Mouse (Mus musculus) gastrocnemius, adult 2 months (tissue): ENCODE data around the gene Ascc2. TPM values are rescaled to one million over a fixed set of nuclear protein-coding genes. Genes with fewer than 3 reads are reported as not detected.

Experiments
- DNase-seq: peaks from one replicate; pipeline ENCODE4 v3.0.0; 2022
- H3K27ac ChIP-seq: fragments of 200-600 bp; 2 replicates; pipeline ENCODE4 v1.8.1; 2022; ENCODE audit warnings: mild to moderate bottlenecking
- H3K4me3 ChIP-seq: fragments of 200-600 bp; 2 replicates; pipeline ENCODE4 v1.8.1; 2022; ENCODE audit warnings: mild to moderate bottlenecking, moderate library complexity
- CTCF ChIP-seq: fragments of 200-600 bp; IDR thresholded peaks from 2 replicates; pipeline ENCODE4 v1.8.1; 2022; ENCODE audit warnings: antibody characterized with exemption, mild to moderate bottlenecking, moderate library complexity
- intact Hi-C: fragments of 180-260 bp; cut with DNase I; formaldehyde crosslinking; loops from one replicate; pipeline ENCODE4 v1.15.1; 2025
- long read RNA-seq, 2 experiments: library from polyadenylated mRNA; stranded (forward); transcript quantifications; one replicate each; pipeline ENCODE4 v2.0.0; 2021
- total RNA-seq, 2 experiments: library from RNA; stranded (reverse); gene quantifications; 2 replicates each; pipeline ENCODE4 v1.2.3; 2021

Ascc2 gene
- total RNA-seq, result 10 to 100 TPM; 14.4 to 16.7 TPM
- long read RNA-seq, experiment 1, transcript Ascc2-201 (20 exons, 2,650 nt), result major isoform, 24 of 38 reads
- long read RNA-seq, experiment 1, partial matches to known transcripts, result 7 of 38 reads
- long read RNA-seq, experiment 1, other reads (novel, unspliced or antisense), result 7 of 38 reads
- long read RNA-seq, experiment 2, transcript Ascc2-201 (20 exons, 2,650 nt), result major isoform, 23 of 41 reads
- long read RNA-seq, experiment 2, partial matches to known transcripts, result 15 of 41 reads
- long read RNA-seq, experiment 2, other reads (novel, unspliced or antisense), result 3 of 41 reads

DNA sequence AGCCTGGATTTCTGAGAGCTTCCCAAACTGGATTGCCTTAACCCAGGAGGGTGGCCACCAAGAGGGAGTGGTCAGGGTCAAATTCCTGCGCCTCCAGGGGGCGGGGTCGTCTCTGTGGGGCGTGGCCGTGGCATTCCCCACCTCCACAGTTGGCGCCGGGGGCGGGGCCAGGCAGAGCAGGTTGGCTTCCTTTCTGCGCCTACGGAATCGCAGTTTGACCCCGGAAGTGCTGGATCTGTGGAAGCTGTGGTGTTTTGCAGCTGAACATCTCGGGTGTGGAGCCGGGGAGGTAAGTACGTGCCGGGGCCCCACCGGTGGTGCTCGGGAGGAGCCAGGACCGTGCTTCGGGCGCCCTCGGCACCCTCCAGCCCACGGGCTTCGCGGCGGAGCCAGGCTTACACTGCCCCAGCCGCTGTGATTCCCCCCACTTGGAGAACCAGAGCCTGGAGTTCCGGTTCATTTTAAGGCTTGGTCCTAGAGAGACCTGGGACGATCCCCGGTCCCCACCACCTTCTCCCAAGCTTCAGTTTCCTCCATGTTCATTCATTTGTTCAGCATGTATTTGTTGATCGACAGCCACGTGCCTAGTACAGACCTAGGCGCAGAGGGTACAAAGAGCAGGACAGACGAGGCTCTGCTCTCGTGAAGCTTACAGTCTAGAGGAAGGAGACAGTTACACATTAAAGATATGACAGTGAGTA is at the start of gene Ascc2:
Ascc2 (plus strand) TSS at position 214 of the 701 bp plus-strand sequence.
- TF ChIP-seq CTCF, result peak; percentile 27; the same call in 1 of the 2 replicates
- peak within 1 kb of the TSS; percentile 91 for H3K27ac ChIP-seq
- peak; percentile 98 for DNase-seq
- intact Hi-C loops, result loop anchor here (2.0 kb wide), 1 partner anchor 43 kb away; the partner anchor contains the start of gene Mtmr3
- peak within 1 kb of the TSS; percentile 80 for H3K4me3 ChIP-seq

DNA sequence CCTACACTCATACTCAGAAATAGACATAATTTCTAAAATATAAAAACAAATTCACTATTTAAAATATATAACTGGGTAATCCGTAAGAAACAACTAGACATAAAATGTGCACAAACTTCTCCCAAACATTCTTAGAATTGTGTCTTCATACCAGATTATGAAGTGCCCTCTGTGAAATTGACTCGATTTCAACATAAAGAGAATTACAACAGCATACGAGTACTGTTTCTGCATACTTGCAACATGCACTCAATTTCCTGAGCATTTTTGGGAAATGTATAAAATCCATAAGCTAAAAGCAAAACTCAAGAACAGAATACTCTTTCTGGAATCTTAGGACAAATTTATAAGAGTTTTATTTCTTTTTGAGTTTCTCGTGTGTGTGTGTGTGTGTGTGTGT is 45.7 kb upstream of the Ascc2 start:
- no peak for DNase-seq
- no peak for TF ChIP-seq CTCF
- intact Hi-C loops, result loop anchor here (5.0 kb wide), 2 partner anchors 55 to 90 kb away; no protein-coding TSS in a partner anchor
- peak overlapping the region; percentile 63; the same call in 1 of the 2 replicates for H3K27ac ChIP-seq
- H3K4me3 ChIP-seq, result no peak overlapping the region

- Histone ChIP-seq H3K4me3 (peak overlapping the region; percentile 92), H3K27ac (peak overlapping the region; percentile 98)
- intact Hi-C loops, result loop anchor here (5.0 kb wide), 2 partner anchors 56 to 91 kb away; no protein-coding TSS in a partner anchor
- TF ChIP-seq CTCF, result no peak
- DNase-seq, result no peak
Observed at GRCm38 (mm10) chr11:4593491-4593848, 44.1 kb upstream of the Ascc2 start.

DNA sequence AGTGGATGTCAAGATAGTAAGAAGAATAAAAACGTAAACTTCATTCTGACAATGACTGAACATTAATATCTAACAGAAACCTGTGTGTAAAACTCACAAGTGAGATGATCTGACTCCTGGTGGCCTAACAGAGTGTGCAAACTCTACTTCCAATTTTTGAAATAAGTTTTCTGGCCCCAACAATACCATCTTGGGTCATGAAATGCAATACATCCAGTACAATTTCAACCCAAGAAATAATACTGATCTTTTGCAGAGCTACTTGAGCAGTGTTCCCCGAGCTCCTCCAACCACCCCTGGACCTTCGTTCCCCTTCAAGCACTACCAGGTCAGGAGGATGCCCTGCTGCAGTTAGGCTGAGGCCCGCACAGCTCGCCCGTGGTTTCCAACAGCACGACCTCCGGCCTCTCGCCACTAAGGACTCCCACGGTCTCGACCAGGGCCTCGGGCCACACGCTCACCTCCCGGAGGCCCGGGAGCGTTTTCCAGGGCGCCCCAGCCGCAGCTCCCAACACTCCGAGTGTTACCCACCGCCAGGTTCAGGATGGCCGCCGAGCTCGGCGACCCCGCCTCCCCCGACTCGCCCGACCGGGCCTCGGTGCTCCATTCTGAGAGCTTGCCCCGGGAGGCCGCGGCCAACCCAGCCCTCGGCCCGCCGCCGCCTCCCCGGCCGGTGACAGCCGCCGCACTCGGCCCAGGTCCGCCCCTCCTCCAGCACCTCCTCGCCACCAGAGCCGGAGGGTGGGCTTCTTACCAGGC is 43.5 kb upstream of the Ascc2 start:
- intact Hi-C loops, result loop anchor here (2.0 to 5.0 kb wide), 3 partner anchors 43 to 92 kb away; partner anchors contain the start of gene Ascc2
- Histone ChIP-seq H3K27ac (peak overlapping the region; percentile 98), H3K4me3 (peak overlapping the region; percentile 92)
- no peak for DNase-seq
- TF ChIP-seq CTCF, result peak; percentile 31

DNA sequence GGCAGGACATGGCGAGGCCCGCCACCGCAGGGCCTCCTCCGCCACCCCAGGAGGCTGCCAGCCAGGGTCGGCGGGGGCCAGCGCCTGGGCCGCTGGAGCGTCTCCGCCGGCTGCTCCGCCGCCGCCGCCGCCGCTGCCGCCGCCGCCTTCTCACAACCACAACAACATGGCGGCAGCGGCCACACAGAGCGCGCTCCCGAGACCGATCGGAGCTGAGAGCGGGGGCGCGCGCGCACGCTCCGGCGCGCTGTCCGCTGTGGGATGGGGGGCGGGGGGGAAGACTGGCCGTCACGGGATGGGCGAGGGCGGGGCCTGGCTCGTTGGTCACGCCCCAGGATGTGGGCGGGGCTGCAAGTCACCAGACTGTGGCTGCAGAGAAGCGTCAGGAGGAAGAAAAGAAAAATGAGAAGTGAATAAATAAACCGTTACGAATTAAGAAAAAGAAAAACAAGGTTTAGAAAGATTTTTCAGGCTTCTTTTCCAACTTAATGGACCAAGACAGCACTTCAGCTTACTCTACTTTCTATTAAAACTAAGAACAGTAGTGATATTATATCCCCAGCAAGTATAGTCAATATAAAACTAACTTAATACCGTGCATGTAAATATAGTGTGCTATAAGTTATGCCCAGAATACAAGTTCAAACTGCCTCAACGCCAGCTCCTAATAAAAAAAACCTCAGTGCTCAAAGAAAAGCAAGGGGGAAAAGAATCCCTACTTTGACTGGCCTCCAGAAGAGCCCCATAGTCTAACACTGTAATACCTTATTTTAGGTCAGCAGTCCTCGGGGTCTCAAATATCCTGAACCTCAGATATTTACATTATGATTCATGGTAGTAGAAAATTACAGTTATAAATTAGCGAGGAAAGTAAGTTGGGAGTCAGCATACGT is 42.7 kb upstream of the Ascc2 start, which contains the start of gene Mtmr3:
Mtmr3 (minus strand) TSS at position 256 of the 893 bp plus-strand sequence.
- intact Hi-C loops, result loop anchor here (2.0 to 5.0 kb wide), 3 partner anchors 42 to 93 kb away; partner anchors contain the start of gene Ascc2

DNA sequence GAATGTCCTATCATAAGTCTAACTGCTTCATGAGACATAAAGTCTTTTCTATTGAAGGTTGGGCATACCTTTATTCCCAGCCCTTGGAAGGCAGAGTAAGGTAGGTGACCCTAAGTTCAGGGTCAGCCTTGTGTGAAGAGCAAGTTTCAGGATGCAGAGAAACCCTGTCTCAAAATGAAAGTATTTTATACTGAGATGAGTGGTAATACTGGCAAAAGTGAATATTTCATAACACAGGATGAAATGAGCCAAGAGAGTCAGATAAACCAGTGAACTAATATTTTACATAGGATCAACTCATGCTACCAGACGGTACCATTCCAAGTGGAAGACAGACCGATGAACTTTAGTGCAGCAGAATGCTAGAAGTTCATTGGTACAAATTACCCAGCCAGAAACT is 39.1 kb upstream of the Ascc2 start:
- no peak for DNase-seq
- H3K27ac ChIP-seq, result peak overlapping the region; percentile 1; the same call in 1 of the 2 replicates
- TF ChIP-seq CTCF, result no peak
- H3K4me3 ChIP-seq, result no peak overlapping the region
- intact Hi-C loops, result no loop called here

More for the DNA sequence above, 42.7 kb upstream of the Ascc2 start, which contains the start of gene Mtmr3:
- peak within 1 kb of the TSS; percentile 98 for H3K27ac ChIP-seq
- DNase-seq, result peak; percentile 98
- TF ChIP-seq CTCF, result no peak
- H3K4me3 ChIP-seq, result peak within 1 kb of the TSS; percentile 92

- no peak overlapping the region for H3K27ac ChIP-seq
- TF ChIP-seq CTCF, result no peak
- H3K4me3 ChIP-seq, result no peak overlapping the region
- DNase-seq, result no peak
- intact Hi-C loops, result no loop called here
Observed at GRCm38 (mm10) chr11:4599916-4600315, 37.6 kb upstream of the Ascc2 start.

DNA sequence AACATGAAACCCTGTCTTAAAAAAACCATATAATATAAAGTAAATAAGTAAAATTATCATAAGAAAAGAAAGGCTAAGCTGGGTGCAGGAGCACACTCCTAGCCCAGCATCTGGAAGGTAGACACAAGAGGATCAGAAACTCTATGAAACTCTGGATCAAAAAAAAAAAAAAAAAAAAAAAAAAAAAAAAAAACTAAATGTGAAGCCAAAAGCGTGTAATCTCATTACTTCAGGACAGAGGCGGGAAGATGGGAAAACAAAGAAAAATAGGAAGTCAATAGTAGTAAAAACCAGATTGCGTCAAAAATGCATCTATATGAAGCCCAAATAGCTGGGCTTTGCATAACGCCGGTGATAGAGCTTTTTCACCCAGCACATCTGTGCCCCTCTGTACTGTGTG is 35.7 kb upstream of the Ascc2 start:
- intact Hi-C loops, result no loop called here
- no peak for DNase-seq
- H3K4me3 ChIP-seq, result no peak overlapping the region; the same call in 1 of the 2 replicates
- H3K27ac ChIP-seq, result peak overlapping the region; percentile 91
- TF ChIP-seq CTCF, result no peak

- intact Hi-C loops, result no loop called here
- DNase-seq, result peak; percentile 82
- TF ChIP-seq CTCF, result no peak
- peak overlapping the region; percentile 64 for H3K4me3 ChIP-seq
- peak overlapping the region; percentile 91 for H3K27ac ChIP-seq
Observed at GRCm38 (mm10) chr11:4602691-4603441, 34.7 kb upstream of the Ascc2 start.

- peak overlapping the region; percentile 64 for H3K4me3 ChIP-seq
- peak overlapping the region; percentile 91 for H3K27ac ChIP-seq
- intact Hi-C loops, result no loop called here
- TF ChIP-seq CTCF, result no peak
- DNase-seq, result peak; percentile 62
Observed at GRCm38 (mm10) chr11:4604441-4604840, 33.1 kb upstream of the Ascc2 start.

DNA sequence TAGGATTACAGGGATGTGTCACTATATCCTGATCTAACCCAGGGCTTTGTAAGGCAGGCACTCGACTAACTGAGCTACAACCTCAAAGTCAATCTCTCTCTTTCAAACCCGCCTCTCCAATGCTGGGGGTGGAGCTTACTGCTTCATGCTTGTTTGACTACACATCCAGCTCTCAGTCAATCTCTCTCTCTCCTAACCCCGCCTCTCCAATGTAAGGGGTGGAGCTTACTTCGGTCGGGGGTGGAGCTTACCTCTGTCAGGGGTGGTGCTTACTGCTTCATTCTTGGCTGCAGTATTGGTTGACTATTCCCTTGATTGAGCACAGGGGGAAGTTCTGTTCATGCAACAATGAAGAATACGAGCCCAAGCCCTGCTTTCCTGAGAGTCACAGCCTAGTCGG is 32.1 kb upstream of the Ascc2 start:
- Histone ChIP-seq H3K4me3 (no peak overlapping the region), H3K27ac (peak overlapping the region; percentile 91; the same call in 1 of the 2 replicates)
- intact Hi-C loops, result no loop called here
- DNase-seq, result no peak
- TF ChIP-seq CTCF, result no peak
